Mouse (Mus musculus) hindbrain, embryonic 14.5 days (tissue): ENCODE measurements around the gene Krtap24-1. TPM values are rescaled to one million over a fixed set of nuclear protein-coding genes. Genes with fewer than 3 reads are reported as not detected.

Experiments used
- ATAC-seq: fragments of 200-750 bp; cut with Nextera tagmentation; 2 replicates; pipeline ENCODE4 v1.8.0; 2017; ENCODE audit warnings: moderate number of reproducible peaks, mild to moderate bottlenecking, moderate TSS enrichment, moderate library complexity; ENCODE audit not compliant: low FRiP score
- DNase-seq: peaks from one replicate; pipeline ENCODE4 v3.0.0-alpha.2; 2015; ENCODE audit warnings: low spot score
- H3K27ac ChIP-seq: fragments of 300-500 bp; sonication (generic); 2 replicates; pipeline ENCODE4 v1.5.1; 2014; ENCODE audit warnings: mild to moderate bottlenecking, moderate library complexity
- H3K27me3 ChIP-seq: fragments of 300-500 bp; sonication (generic); 2 replicates; pipeline ENCODE4 v1.6.1; 2014; ENCODE audit warnings: mild to moderate bottlenecking, low read length, mixed read lengths; ENCODE audit not compliant: control insufficient read depth, insufficient read depth
- H3K36me3 ChIP-seq: fragments of 300-500 bp; sonication (generic); replicated peaks from 2 replicates; pipeline ENCODE4 v1.6.1; 2014; ENCODE audit not compliant: control insufficient read depth, insufficient read depth
- H3K4me1 ChIP-seq: fragments of 300-500 bp; sonication (generic); replicated peaks from 2 replicates; pipeline ENCODE4 v1.6.1; 2014; ENCODE audit warnings: antibody characterized with exemption, low read length, mixed read lengths; ENCODE audit not compliant: control insufficient read depth, insufficient read depth
- H3K4me2 ChIP-seq: fragments of 300-500 bp; sonication (generic); replicated peaks from 2 replicates; pipeline ENCODE4 v1.6.1; 2014; ENCODE audit warnings: mild to moderate bottlenecking, moderate library complexity
- H3K4me3 ChIP-seq: fragments of 300-500 bp; sonication (generic); replicated peaks from 2 replicates; pipeline ENCODE4 v1.5.1; 2014; ENCODE audit warnings: mild to moderate bottlenecking, low read length
- H3K9ac ChIP-seq: fragments of 300-500 bp; sonication (generic); 2 replicates; pipeline ENCODE4 v1.6.1; 2014
- H3K9me3 ChIP-seq: fragments of 300-500 bp; sonication (generic); 2 replicates; pipeline ENCODE4 v1.6.1; 2016; ENCODE audit warnings: low read length; ENCODE audit not compliant: control insufficient read depth
- WGBS: fragments of 180-500 bp; shearing (Covaris S2); extraction: QIAGEN DNeasy Blood & Tissue Kit; methylation state at CpG from one replicate; pipeline ENCODE4 v1.1.7; 2014; 5-methylcytosine and 5-hydroxymethylcytosine counted together
- polyA plus RNA-seq: library from polyadenylated mRNA; unstranded; fragments of >200 nt; fragmentation: Nextera tagmentation; extraction: Ambion mirVana; gene quantifications from 2 replicates; pipeline ENCODE4 v1.2.1, GENCODE M21; 2014

The Krtap24-1 gene
- polyA plus RNA-seq, 1 experiment from 2014 or later = not detected

DNA sequence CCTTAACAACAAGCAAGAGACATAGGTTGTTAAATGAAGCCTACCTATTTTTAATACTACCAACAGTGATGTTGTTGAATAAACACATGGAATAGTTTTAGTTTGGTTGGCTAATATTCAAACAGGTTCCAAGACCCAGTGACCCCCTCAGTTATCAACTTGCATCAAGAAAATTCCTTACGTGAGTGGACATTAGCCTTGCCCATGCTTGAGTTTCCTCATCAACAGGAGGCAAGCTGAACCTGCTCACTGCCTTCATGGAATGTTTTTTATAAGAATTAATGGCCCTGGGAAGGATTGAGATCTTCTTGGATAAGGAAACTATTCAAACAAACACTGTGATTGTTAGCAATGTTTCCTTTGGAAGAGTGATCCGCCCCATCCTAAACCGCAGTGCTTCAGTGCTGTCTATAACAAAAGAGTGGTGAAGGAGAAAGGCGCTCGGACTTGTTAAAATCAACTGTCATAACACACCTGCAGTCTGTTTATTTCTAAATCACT, 39.1 kb downstream of the Krtap24-1 start:
- Histone ChIP-seq H3K4me2 (no peak overlapping the region), H3K4me3 (no peak overlapping the region), H3K4me1 (no peaks in the 10 kb centered on the region), H3K9ac (no peak overlapping the region), H3K36me3 (no peaks in the 10 kb centered on the region), H3K9me3 (no peaks in the 10 kb centered on the region), H3K27me3 (no peaks in the 10 kb centered on the region), H3K27ac (no peak overlapping the region)
- DNase-seq = no peak
- ATAC-seq = no peak
- WGBS = 86% methylated on average over 5 of the region's 5 CpGs

DNA sequence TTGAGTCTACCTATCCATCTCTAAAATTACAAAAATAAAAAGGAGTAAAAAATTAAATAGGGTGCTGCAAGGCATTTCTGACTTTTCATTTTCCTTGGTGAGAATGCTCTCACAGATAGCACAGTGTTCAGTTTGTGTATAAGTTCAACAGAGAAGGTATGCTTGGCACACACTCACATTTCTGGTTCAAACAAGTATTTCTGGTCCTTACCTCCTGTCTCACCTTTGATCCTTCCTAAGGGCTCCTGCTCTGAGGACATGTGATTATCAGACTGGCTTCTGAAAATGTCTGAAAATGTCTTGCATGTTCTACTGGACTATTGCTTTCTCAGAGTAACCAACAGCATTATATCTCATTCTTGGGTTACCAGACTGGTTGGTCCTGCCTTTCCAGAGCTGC, 41.9 kb downstream of the Krtap24-1 start:
- H3K27ac ChIP-seq = no peak overlapping the region
- no peaks in the 10 kb centered on the region for H3K27me3 ChIP-seq
- H3K4me2 ChIP-seq = no peak overlapping the region
- no peaks in the 10 kb centered on the region for H3K36me3 ChIP-seq
- H3K4me1 ChIP-seq = no peaks in the 10 kb centered on the region
- H3K9me3 ChIP-seq = no peaks in the 10 kb centered on the region
- H3K9ac ChIP-seq = no peak overlapping the region
- H3K4me3 ChIP-seq = no peak overlapping the region
- DNase-seq (no peak), ATAC-seq (no peak)

DNA sequence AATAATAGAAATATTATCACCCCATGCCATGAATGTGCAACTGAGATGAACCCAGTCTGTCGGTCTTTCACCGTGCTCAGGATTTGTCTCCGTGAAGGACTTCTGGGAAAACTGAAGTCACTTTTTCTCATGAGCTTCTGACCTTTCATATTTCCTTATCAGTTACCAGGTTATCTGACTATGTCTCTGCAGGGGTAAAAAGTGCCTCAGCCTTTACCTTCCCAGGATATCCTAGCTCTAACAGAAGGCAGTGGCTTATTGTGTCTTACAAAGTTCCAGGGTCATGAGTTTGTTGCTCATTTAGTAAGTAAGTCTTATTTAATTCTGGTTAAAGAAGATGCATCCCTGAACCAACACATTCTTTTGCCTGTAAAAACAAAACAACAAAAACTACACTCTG, 42.3 kb downstream of the Krtap24-1 start:
- no peaks in the 10 kb centered on the region for H3K36me3 ChIP-seq
- H3K27me3 ChIP-seq = no peaks in the 10 kb centered on the region
- H3K4me3 ChIP-seq = no peak overlapping the region
- H3K4me1 ChIP-seq = no peaks in the 10 kb centered on the region
- no peak overlapping the region for H3K27ac ChIP-seq
- H3K4me2 ChIP-seq = no peak overlapping the region
- DNase-seq (no peak), ATAC-seq (no peak)
- H3K9me3 ChIP-seq = no peaks in the 10 kb centered on the region
- no peak overlapping the region for H3K9ac ChIP-seq
- 96% methylated on average over 3 of the region's 3 CpGs for WGBS

DNA sequence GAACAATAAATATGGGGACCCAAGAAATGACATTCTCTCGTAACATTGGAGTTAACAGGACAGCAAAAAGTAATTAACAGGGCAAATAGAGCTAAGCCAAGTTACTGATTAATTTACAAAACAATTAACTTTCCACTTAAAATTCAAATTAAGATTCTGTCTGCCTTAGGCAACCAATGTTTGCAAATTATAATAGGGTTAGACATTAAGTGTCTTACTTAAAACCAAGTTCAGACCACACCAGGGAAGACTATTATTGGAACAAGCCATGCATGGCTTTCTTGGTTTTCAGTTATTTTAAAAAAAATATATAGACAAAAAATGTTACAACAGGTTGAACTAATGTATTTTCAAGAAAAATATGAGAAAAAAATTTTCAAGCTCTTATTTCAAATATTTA, 43.0 kb downstream of the Krtap24-1 start:
- 70% methylated on average over 1 of the region's 1 CpGs for WGBS
- Histone ChIP-seq H3K27ac (no peak overlapping the region), H3K4me2 (no peak overlapping the region), H3K9me3 (no peaks in the 10 kb centered on the region), H3K9ac (no peak overlapping the region), H3K27me3 (no peaks in the 10 kb centered on the region), H3K4me1 (no peaks in the 10 kb centered on the region), H3K4me3 (no peak overlapping the region), H3K36me3 (no peaks in the 10 kb centered on the region)
- ATAC-seq (no peak; the same call in 1 of the 2 replicates), DNase-seq (no peak)

DNA sequence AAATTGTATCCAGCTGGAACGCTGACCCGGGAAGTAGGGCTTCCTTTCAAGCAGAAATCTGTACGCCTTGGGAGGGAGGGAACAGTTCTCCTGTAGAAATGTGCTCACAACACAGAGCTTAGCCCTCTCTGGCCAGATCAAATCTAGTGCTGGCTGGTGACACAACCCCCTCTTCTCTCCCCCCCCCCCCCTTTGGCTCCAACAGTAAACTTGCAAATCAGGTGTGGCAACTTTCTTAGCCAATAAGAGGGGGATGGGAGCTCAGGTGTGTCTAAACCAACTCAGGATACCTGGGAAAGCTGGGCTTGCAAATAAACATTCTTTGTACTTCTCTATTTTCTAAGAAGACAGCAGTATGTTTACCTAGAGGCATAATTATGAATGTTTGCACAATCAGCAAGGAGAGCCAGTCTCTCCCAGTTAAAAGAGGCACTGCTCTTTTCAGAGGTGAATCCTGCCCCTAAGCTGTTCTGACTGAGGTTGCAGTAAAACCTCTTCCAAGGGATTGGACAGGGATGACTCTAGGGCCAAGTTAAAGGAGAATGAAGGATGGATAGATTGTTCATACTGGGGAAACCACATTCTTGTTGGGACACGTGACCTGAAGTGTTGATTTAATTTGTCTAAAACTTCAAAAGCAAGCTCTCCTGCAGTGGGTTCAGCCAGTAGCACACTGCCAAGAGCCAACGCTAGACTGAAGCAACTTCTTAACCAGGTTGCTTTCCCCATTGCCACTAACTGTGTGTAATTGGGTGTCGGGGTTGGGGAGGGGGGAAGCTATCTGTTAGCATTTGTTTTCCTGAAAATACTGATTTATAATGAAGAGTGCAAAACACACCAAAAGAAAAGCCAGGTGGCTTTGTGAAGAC, 48.8 kb downstream of the Krtap24-1 start, which contains the start of gene Cldn8:
Cldn8 (minus strand) TSS at position 139 of the 869 bp plus-strand sequence.
- H3K4me1 ChIP-seq = no peaks in the 10 kb centered on the region
- H3K27me3 ChIP-seq = no peaks in the 10 kb centered on the region
- H3K9me3 ChIP-seq = no peaks in the 10 kb centered on the region
- no peak within 1 kb of the TSS for H3K4me2 ChIP-seq
- H3K27ac ChIP-seq = no peak within 1 kb of the TSS
- no peak within 1 kb of the TSS for H3K9ac ChIP-seq
- 78% methylated on average over 6 of the region's 6 CpGs for WGBS
- no peak for DNase-seq
- H3K4me3 ChIP-seq = no peak within 1 kb of the TSS
- no peaks in the 10 kb centered on the region for H3K36me3 ChIP-seq
- no peak for ATAC-seq

DNA sequence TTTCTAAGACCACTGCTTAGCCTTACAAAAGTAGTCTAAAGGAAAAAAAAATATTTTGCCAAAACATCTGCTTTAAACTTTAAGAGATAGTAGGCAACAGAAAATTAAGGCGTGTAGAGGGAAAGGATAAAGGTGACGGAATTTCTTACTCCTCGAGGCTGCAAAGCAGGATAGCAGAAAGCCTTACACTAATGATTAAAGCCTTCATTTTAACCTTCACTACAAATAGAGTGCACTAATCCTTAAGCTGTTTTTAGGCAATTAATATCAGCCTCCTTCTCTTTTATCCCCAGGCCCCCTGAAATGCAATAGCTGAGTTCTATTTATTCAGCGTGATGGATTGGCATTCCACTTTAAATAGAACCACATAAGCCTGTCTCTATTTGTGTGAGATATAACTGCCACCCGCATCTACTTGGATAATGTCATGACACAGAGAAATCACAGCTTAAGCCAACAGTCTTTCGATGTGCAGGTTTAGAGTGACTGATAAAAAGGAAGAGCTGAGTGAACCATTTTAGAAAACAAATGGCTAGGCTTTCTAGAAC, 50.4 kb downstream of the Krtap24-1 start:
- Histone ChIP-seq H3K9me3 (no peaks in the 10 kb centered on the region), H3K27me3 (no peaks in the 10 kb centered on the region), H3K4me2 (no peak overlapping the region), H3K4me3 (no peak overlapping the region), H3K27ac (no peak overlapping the region), H3K4me1 (no peaks in the 10 kb centered on the region), H3K9ac (no peak overlapping the region), H3K36me3 (no peaks in the 10 kb centered on the region)
- ATAC-seq (no peak), DNase-seq (no peak)
- WGBS = 61% methylated on average over 6 of the region's 6 CpGs

Other genes with a start within 250 kb of the Krtap24-1 start
- gene Cldn17, start 105.3 kb downstream of the Krtap24-1 start, polyA plus RNA-seq = not detected in 2 replicates
- not detected in 2 replicates for gene Cldn8, start 49.1 kb downstream of the Krtap24-1 start, polyA plus RNA-seq
- not detected in 2 replicates for gene 2310079G19Rik, start 15.4 kb upstream of the Krtap24-1 start, polyA plus RNA-seq
- not detected in 2 replicates for gene Krtap26-1, start 35.5 kb upstream of the Krtap24-1 start, polyA plus RNA-seq
- not detected in 2 replicates for gene Krtap27-1, start 59.4 kb upstream of the Krtap24-1 start, polyA plus RNA-seq
- not detected in 2 replicates for gene 2310061N02Rik, start 95.7 kb upstream of the Krtap24-1 start, polyA plus RNA-seq
- not detected in 2 replicates for gene Krtap13-1, start 116.6 kb upstream of the Krtap24-1 start, polyA plus RNA-seq
- not detected in 2 replicates for gene Krtap13, start 139.4 kb upstream of the Krtap24-1 start, polyA plus RNA-seq
- gene 2310034C09Rik, start 146.6 kb upstream of the Krtap24-1 start, polyA plus RNA-seq = not detected in 2 replicates
- not detected in 2 replicates for gene 2310057N15Rik, start 161.9 kb upstream of the Krtap24-1 start, polyA plus RNA-seq
- gene Gm5965, start 165.6 kb upstream of the Krtap24-1 start, polyA plus RNA-seq = not detected in 2 replicates
- not detected in 2 replicates for gene Gm20741, start 199.9 kb upstream of the Krtap24-1 start, polyA plus RNA-seq
- gene Krtap15, start 207.9 kb upstream of the Krtap24-1 start, polyA plus RNA-seq = not detected in 2 replicates
- gene Krtap14, start 213.9 kb upstream of the Krtap24-1 start, polyA plus RNA-seq = not detected in 2 replicates